14 mouse cellular contexts compared by ENCODE assay signal in the genomic region with DNA sequence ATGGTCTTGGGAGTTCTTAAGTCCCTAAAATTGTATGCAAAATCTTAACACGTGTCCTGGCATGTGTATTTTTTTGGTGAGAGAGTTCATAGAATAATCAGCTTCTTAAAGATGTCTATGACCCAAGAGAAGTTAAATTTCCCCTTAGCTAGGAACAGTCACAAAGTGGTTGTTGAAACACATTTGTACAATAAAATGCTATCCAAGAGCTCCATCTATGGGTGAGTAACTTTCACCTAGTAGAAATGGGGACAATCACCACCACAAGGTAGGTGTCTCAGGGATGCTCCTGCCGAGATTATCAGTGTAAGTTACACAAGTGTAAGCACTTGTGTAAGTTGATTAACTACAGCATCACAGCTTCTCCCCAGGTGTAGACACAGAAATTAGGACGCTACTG.
DNase-seq lines count a peak whose midpoint lies in the region; ATAC-seq and TF ChIP-seq lines count a peak whose summit lies in the region.
"Had no signal": no experiment of that assay in that cellular context is flagged by ENCODE, and none has a peak within 500 bp of the region (broad histone marks: within the 10 kb centered on the region; RNA-seq: fewer than 3 reads in every experiment).

No protein-coding gene starts in this region.

- no peaks in the 10 kb centered on the region for H3K4me1 ChIP-seq in embryonic facial prominence, embryonic 11.5 days (ENCODE audit: control insufficient read depth, insufficient read depth, low read length)
- H3K4me1 ChIP-seq in embryonic facial prominence, embryonic 10.5 days, result peaks cover 8% of the 10 kb centered on the region; the same call in 1 of the 2 replicates
- H3K4me1 ChIP-seq: lung, embryonic 15.5 days; stomach, embryonic 15.5 days had no signal

- TF ChIP-seq CTCF in layer of hippocampus, adult 2 months (conservative IDR thresholded peaks at IDR 0.05), result peak; percentile 77

- H3K36me3 ChIP-seq in embryonic facial prominence, embryonic 11.5 days (replicated peaks; ENCODE audit: control insufficient read depth, insufficient read depth, low read depth, low read length), result no peaks in the 10 kb centered on the region; the same call in none of the 2 replicates
- peaks cover 62% of the 10 kb centered on the region for H3K36me3 ChIP-seq in embryonic facial prominence, embryonic 10.5 days (replicated peaks)

- H3K4me2 ChIP-seq in embryonic facial prominence, embryonic 11.5 days (ENCODE audit: low read depth, low read length), result no peak overlapping the region
- H3K4me2 ChIP-seq: lung, embryonic 15.5 days; stomach, embryonic 15.5 days had no signal

- no peak overlapping the region for H3K4me3 ChIP-seq in embryonic facial prominence, embryonic 11.5 days (ENCODE audit: low read depth, low read length)
- no peak overlapping the region for H3K4me3 ChIP-seq in embryonic facial prominence, embryonic 10.5 days
- no peak overlapping the region for H3K4me3 ChIP-seq in layer of hippocampus, adult 2 months
- H3K4me3 ChIP-seq: erythroblast, embryonic 14.5 days; lung, embryonic 15.5 days; stomach, embryonic 15.5 days had no signal

- 78% methylated on average over 3 of the region's 3 CpGs for WGBS in embryonic facial prominence, embryonic 11.5 days
- WGBS in embryonic facial prominence, embryonic 10.5 days, result 83% methylated on average over 3 of the region's 3 CpGs

- DNase-seq in embryonic facial prominence, embryonic 11.5 days (ENCODE audit: low spot score), result peak; percentile 21
- no peak for DNase-seq in embryonic facial prominence, embryonic 10.5 days (ENCODE audit: low spot score)
- no peak for DNase-seq in layer of hippocampus, adult 2 months (ENCODE audit: low spot score in 2 of 2)
- DNase-seq in layer of hippocampus, adult 8-10 months (ENCODE audit: low spot score in 2 of 2), result no peak
- peak; percentile 57 for DNase-seq in 416B (ENCODE audit: low read depth)
- peak; percentile 27 for DNase-seq in brain, adult 2 months (ENCODE audit: low read depth, low spot score)
- DNase-seq in urinary bladder, adult 2 months (ENCODE audit: low spot score), result no peak
- DNase-seq: cerebellum, adult 18-20 months; kidney, adult 8-10 months; layer of hippocampus, postnatal 36 days had no signal

- no peak for ATAC-seq in embryonic facial prominence, embryonic 11.5 days (replicated peaks; ENCODE audit: insufficient number of reproducible peaks, low FRiP score, low TSS enrichment, low read depth)
- no peak for ATAC-seq in megakaryocyte, adult 5-6 weeks (ENCODE audit: poor library complexity, severe bottlenecking)

- no peaks in the 10 kb centered on the region for H3K9me3 ChIP-seq in embryonic facial prominence, embryonic 11.5 days (replicated peaks; ENCODE audit: control insufficient read depth, low read length)
- H3K9me3 ChIP-seq in embryonic facial prominence, embryonic 10.5 days, result no peaks in the 10 kb centered on the region
- H3K9me3 ChIP-seq: lung, embryonic 15.5 days; stomach, embryonic 15.5 days had no signal

- H3K27me3 ChIP-seq in embryonic facial prominence, embryonic 11.5 days (ENCODE audit: control insufficient read depth, insufficient read depth, low read length), result no peaks in the 10 kb centered on the region
- no peaks in the 10 kb centered on the region for H3K27me3 ChIP-seq in embryonic facial prominence, embryonic 10.5 days (replicated peaks; ENCODE audit: low read depth, poor library complexity, severe bottlenecking)
- H3K27me3 ChIP-seq: lung, embryonic 15.5 days; stomach, embryonic 15.5 days had no signal

- H3K27ac ChIP-seq in embryonic facial prominence, embryonic 11.5 days (replicated peaks; ENCODE audit: low read depth, low read length), result no peak overlapping the region
- no peak overlapping the region for H3K27ac ChIP-seq in embryonic facial prominence, embryonic 10.5 days (replicated peaks)
- H3K27ac ChIP-seq in layer of hippocampus, adult 2 months, result no peak overlapping the region
- H3K27ac ChIP-seq: lung, embryonic 15.5 days; stomach, embryonic 15.5 days had no signal

- H3K9ac ChIP-seq in embryonic facial prominence, embryonic 11.5 days (replicated peaks; ENCODE audit: low read length), result no peak overlapping the region
- H3K9ac ChIP-seq: lung, embryonic 15.5 days; stomach, embryonic 15.5 days had no signal

Comparison
In these comparisons a context has a peak if more than half of its experiments do, and no peak if none do; other contexts are left out.
1. DNase-seq: peak in embryonic facial prominence, embryonic 11.5 days (single experiment), 416B (single experiment) and brain, adult 2 months (single experiment); none in embryonic facial prominence, embryonic 10.5 days (single experiment), layer of hippocampus, adult 2 months (0 of 2), layer of hippocampus, adult 8-10 months (0 of 2) and urinary bladder, adult 2 months (single experiment).